Mouse (Mus musculus): ENCODE results near the gene Helz2. TPM values are rescaled to one million over a fixed set of nuclear protein-coding genes. Genes with fewer than 3 reads are reported as not detected.
A peak's percentile ranks its signal among the peaks of the same experiment; 100 is the strongest.
"Not testable (repeated sequence)": the region's sequence is repeated elsewhere in the genome, so short reads cannot be mapped to it uniquely, and the experiment has no call there.

Helz2 gene
- total RNA-seq, 2 experiments from 2014 or later, result 2.6 to 3.1 TPM

- no peak for DNase-seq (ENCODE audit: low spot score)
Observed at GRCm38 (mm10) chr2:181196628-181197300, 45.1 kb downstream of the Helz2 start.

- no peak for DNase-seq (ENCODE audit: low spot score)
Observed at GRCm38 (mm10) chr2:181193044-181193443, 48.8 kb downstream of the Helz2 start.

DNA sequence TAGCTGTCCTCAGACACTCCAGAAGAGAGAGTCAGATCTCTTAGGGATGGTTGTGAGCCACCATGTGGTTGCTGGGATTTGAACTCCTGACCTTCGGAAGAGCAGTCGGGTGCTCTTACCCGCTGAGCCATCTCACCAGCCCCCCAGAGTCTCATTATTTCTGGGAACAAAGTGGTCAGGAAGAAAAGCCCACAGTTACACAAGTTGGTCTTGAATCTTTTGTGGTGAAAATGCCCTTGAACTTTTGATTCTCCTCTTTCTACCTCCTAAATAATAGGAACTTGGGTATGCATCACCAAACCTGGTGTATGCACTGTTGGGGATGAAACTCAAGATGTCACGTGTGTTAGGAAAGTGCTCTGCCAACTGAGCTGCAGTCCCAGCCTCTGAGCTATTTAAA, 49.9 kb downstream of the Helz2 start:
- DNase-seq (ENCODE audit: low spot score), result no peak

DNA sequence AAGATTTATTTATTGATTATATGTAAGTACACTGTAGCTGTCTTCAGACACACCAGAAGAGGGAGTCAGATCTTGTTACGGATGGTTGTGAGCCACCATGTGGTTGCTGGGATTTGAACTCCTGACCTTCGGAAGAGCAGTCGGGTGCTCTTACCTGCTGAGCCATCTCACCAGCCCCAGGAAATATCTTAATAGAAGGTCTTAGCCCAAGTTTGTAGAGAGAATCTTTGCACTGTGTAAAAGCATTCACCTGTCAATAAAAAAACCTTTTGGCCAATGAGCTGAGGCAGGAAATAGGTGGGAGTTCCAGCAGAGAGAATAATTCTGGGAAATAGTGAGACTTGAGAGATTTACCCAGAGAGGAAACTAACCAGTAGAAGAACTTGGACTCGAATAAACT, 50.4 kb downstream of the Helz2 start:
- DNase-seq (ENCODE audit: low spot score), result not testable (repeated sequence)

DNA sequence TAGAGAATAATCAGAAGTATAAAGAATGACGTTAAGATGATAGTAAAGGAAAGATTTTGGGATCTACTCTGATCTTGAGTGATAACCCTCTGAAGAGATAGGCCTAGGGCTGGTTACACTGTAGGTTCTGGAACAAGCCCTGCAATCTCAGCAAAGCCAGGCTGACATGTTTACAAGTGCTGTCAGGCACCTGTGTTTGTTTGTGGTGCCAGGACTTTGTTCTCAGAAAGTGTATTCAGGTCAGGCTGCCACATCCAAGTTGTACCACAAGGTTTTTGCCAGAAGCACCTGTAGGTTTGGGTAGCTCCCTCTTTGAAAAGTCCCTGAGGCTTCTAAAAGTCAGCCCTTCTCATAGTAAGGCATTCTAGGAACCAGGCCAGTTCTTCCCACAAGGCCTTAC, 52.5 kb downstream of the Helz2 start:
- no peak for DNase-seq (ENCODE audit: low spot score)

DNA sequence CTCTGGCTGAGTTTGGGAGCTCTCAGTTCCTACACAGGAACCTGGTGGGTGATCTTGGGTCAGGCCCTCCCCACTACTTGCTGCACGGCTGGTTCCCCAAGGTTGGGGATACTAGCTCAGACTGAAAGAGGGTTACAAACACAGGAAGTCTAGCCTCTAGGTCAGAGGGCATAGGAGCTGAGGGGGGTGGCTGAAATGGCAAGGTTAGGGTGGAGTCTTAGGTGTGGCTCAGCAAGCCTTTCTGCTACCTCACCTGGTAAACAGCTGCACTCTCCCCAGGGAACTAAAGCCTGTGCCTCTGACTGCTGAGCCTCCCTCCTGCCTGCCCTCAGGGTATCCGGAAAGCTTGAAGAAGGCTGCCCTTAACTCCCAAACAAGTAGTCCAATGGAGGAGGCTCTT, 53.1 kb downstream of the Helz2 start:
- DNase-seq (ENCODE audit: low spot score), result no peak

DNA sequence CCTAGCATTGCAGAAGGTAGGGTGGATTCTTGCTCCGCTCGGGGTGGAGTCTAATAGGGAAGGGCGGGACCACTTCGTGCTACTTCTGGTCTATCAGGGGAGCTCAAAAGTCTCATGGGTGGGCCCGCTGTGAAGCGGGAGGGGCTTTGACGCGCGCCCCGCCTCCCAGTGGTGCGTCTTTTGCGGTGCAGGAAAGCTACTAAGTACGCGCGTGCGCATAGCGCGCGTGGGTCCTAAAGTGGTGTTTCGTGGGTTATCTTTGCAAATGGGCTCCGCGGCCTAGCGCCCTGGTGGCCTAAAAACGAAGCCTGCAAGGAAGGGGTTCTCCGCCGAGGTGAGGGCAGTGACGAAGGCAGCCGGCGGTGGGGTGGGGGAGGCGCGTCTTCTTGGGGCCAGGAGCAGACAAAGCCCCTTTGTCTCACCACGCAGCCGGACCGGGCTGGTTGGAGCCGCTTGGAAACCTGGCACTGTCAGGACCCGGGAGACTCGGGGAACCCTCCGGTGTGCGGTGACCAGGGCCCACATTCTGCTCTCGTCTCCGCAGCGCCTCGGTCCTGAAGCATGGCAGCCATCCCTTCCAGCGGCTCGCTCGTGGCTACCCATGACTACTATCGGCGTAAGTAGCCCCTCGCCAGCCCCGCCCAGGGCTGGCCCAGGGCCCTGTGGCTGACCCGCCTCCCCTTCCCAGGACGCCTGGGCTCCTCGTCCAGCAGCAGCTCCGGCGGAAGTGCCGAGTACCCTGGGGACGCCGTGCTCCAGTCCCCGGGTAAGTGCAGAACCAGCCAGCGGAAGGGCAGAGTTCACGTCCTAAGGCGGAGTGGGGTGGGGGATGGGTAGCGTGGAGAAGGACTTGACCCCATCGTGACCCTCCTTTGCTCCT, 54.5 kb downstream of the Helz2 start, which contains the start of gene Ppdpf:
Ppdpf (plus strand) TSS at position 127 of the 880 bp plus-strand sequence.
- peak; percentile 93 for DNase-seq (ENCODE audit: low spot score)

DNA sequence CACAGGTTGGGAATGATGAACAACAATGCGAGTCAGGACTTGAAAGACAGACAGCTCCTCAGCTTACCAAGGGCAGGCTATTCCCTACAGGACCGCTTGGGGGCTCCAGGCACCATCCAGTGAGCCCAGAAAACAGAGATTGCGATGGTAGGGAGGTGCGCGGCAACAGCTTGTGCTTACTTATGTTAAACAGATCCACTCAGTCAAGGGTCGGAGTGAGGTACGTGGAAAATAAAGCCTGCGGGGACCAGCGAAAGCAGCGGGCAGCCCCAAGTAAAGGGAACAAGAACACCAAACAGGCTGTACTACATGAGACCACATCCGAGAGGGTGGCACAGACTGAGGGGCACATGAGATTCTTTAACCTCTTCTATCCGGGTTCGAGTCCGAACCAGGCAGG, 55.2 kb downstream of the Helz2 start:
- peak; percentile 85 for DNase-seq (ENCODE audit: low spot score)

- DNase-seq (ENCODE audit: low spot score), result no peak
Observed at GRCm38 (mm10) chr2:181180898-181181297, 60.9 kb downstream of the Helz2 start.

DNA sequence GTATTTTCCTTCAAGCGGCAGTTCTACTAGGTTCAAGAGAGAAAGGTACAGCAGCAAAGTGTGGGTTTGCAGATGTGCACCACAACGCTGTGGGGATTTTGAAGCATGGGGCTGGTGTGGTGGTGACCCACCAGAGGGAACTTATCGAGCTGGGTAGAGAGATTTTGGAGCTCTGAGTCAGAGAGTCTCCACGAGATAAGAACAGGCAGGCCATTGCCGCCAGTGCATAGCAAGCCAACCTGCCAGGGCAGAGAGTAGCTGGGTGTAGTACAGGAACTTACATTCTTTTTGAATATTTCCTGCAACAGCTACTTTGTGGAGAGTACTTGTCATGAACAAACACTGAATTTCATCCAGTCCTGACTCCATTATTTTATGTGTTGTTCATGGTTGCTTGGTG, 63.4 kb downstream of the Helz2 start:
- DNase-seq (ENCODE audit: low spot score), result no peak

GRCm38 (mm10) chr2:181178015-181178414, 63.8 kb downstream of the Helz2 start:
- DNase-seq (ENCODE audit: low spot score), result no peak

Other genes starting within 250 kb of the Helz2 start
- gene Chrna4, start 198.5 kb downstream of the Helz2 start, total RNA-seq (2021), result under 1 TPM in 1 of 2 experiments, not detected in 1; 0.09 TPM
- gene Kcnq2, start 106.7 kb downstream of the Helz2 start, total RNA-seq (2021), result under 1 TPM in 1 of 2 experiments, not detected in 1; 0.18 TPM
- 1,000 to 10,000 TPM; 2,039 to 2,096 TPM for gene Eef1a2, start 85.0 kb downstream of the Helz2 start, total RNA-seq (2021)
- gene Ppdpf, start 54.8 kb downstream of the Helz2 start, total RNA-seq (2021), result 10 to 100 TPM; 41.7 to 44.5 TPM
- not detected for gene Ptk6, start 39.2 kb downstream of the Helz2 start, total RNA-seq (2021)
- gene Srms, start 28.8 kb downstream of the Helz2 start, total RNA-seq (2021), result under 1 TPM; 0.19 to 0.21 TPM
- not detected for gene Fndc11, start 22.0 kb downstream of the Helz2 start, total RNA-seq (2021)
- 1 to 10 TPM; 7.2 to 8.7 TPM for gene Gmeb2, start 46.0 kb upstream of the Helz2 start, total RNA-seq (2021)
- gene Stmn3, start 72.5 kb upstream of the Helz2 start, total RNA-seq (2021), result not detected
- gene Rtel1, start 77.7 kb upstream of the Helz2 start, total RNA-seq (2021), result 10 to 100 TPM in 1 of 2 experiments, 1 to 10 TPM in 1; 7.3 to 10.8 TPM
- 10 to 100 TPM; 11.7 to 12.4 TPM for gene Zgpat, start 122.9 kb upstream of the Helz2 start, total RNA-seq (2021)
- gene Arfrp1, start 123.4 kb upstream of the Helz2 start, total RNA-seq (2021), result 10 to 100 TPM; 23.0 to 26.5 TPM
- 1 to 10 TPM; 3.8 to 4.5 TPM for gene Lime1, start 138.1 kb upstream of the Helz2 start, total RNA-seq (2021)
- 1 to 10 TPM; 3.3 to 5.9 TPM for gene Zbtb46, start 217.4 kb upstream of the Helz2 start, total RNA-seq (2021)